In genomic region chr13:34226940-34227339, GRCm38 (mm10) we compare ENCODE assay signal across 13 mouse cellular contexts.
"Had no signal": no experiment of that assay in that cellular context is flagged by ENCODE, and none has a peak within 500 bp of the region (broad histone marks: within the 10 kb centered on the region; RNA-seq: fewer than 3 reads in every experiment).

No protein-coding gene starts in this region.

- H3K27ac ChIP-seq: limb, embryonic 15.5 days; liver, embryonic 12.5 days; lung, embryonic 15.5 days; macrophage; midbrain, embryonic 12.5 days; stomach, embryonic 15.5 days had no signal

- H3K27me3 ChIP-seq: limb, embryonic 15.5 days; liver, embryonic 12.5 days; lung, embryonic 15.5 days; megakaryocyte, embryonic 14.5 days; midbrain, embryonic 12.5 days; stomach, embryonic 15.5 days had no signal

- H3K36me3 ChIP-seq: limb, embryonic 15.5 days; lung, embryonic 15.5 days; stomach, embryonic 15.5 days had no signal

- H3K4me3 ChIP-seq: left cerebral cortex, adult 2 months; limb, embryonic 15.5 days; liver, embryonic 12.5 days; lung, embryonic 15.5 days; megakaryocyte, embryonic 14.5 days; midbrain, embryonic 12.5 days; stomach, embryonic 15.5 days had no signal

- H3K9ac ChIP-seq: limb, embryonic 15.5 days; liver, embryonic 12.5 days; lung, embryonic 15.5 days; midbrain, embryonic 12.5 days; stomach, embryonic 15.5 days had no signal

- H3K9me3 ChIP-seq: limb, embryonic 15.5 days; liver, embryonic 12.5 days; lung, embryonic 15.5 days; megakaryocyte, embryonic 14.5 days; midbrain, embryonic 12.5 days; stomach, embryonic 15.5 days had no signal

- DNase-seq: kidney, postnatal 10 days; lung, postnatal 14 days; right cerebral cortex, postnatal 14 days; thymus, adult 2 months; thymus, postnatal 25 days had no signal

- H3K4me2 ChIP-seq: limb, embryonic 15.5 days; liver, embryonic 12.5 days; lung, embryonic 15.5 days; midbrain, embryonic 12.5 days; stomach, embryonic 15.5 days had no signal

- ATAC-seq: liver, embryonic 12.5 days had no signal
